Mouse (Mus musculus): ENCODE results near the gene Gdap1l1. TPM values are rescaled to one million over a fixed set of nuclear protein-coding genes. Genes with fewer than 3 reads are reported as not detected.

The Gdap1l1 gene
- polyA plus RNA-seq, 1 experiment from 2014 or later: 5.0 TPM

DNA sequence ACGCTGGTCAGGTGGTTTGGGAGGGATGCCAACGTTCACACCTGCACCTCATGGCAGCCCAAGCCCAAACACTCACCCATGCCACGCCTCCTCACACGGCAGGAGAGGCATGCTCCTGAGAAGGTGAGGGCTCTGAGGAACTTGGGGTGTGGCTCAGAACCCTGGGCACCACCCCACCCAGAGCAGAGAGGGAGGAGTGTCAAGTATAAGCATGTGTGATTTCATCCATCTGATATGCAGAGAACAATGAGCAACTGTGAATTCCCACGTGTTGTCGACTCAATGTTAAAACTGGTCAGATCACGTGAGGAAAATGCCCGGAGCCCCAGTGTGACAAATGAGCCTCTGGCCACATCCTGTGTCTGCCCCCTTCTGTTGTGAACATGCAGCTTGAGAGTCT, 28.5 kb downstream of the Gdap1l1 start:
- no peak overlapping the region for H3K9ac ChIP-seq (ENCODE audit: low read depth, low read length)
- WGBS: 51% methylated on average over 8 of the region's 8 CpGs
- 0 out of 2 replicates have a peak, but pooled peaks have one; percentile 49 for ATAC-seq
- no peaks in the 10 kb centered on the region for H3K9me3 ChIP-seq (ENCODE audit: control insufficient read depth, low read length)
- no peak overlapping the region for H3K27ac ChIP-seq (ENCODE audit: low read length)
- no peaks in the 10 kb centered on the region for H3K27me3 ChIP-seq (replicated peaks; ENCODE audit: control insufficient read depth, insufficient read depth, low read length)
- no peak overlapping the region for H3K4me3 ChIP-seq (ENCODE audit: low read length)
- H3K4me1 ChIP-seq (ENCODE audit: control insufficient read depth, insufficient read depth, low read length): peaks cover 8% of the 10 kb centered on the region
- peaks cover 6% of the 10 kb centered on the region for H3K36me3 ChIP-seq (ENCODE audit: control insufficient read depth, insufficient read depth, low read length)
- no peak overlapping the region for H3K4me2 ChIP-seq (ENCODE audit: low read depth, low read length)

- H3K27me3 ChIP-seq (replicated peaks; ENCODE audit: control insufficient read depth, insufficient read depth, low read length): no peaks in the 10 kb centered on the region
- WGBS: 91% methylated on average over 6 of the region's 6 CpGs
- no peak overlapping the region for H3K4me2 ChIP-seq (ENCODE audit: low read depth, low read length)
- no peak overlapping the region for H3K27ac ChIP-seq (ENCODE audit: low read length)
- no peak overlapping the region for H3K9ac ChIP-seq (ENCODE audit: low read depth, low read length)
- H3K9me3 ChIP-seq (ENCODE audit: control insufficient read depth, low read length): no peaks in the 10 kb centered on the region
- no peak for ATAC-seq
- H3K36me3 ChIP-seq (ENCODE audit: control insufficient read depth, insufficient read depth, low read length): peaks cover 6% of the 10 kb centered on the region
- peaks cover 9% of the 10 kb centered on the region for H3K4me1 ChIP-seq (ENCODE audit: control insufficient read depth, insufficient read depth, low read length)
- H3K4me3 ChIP-seq (ENCODE audit: low read length): no peak overlapping the region
These were observed 29.3 kb downstream of the Gdap1l1 start for GRCm38 (mm10) chr2:163467585-163467984.

- ATAC-seq: no peak
- Histone ChIP-seq H3K9ac (ENCODE audit: low read depth, low read length) (no peak overlapping the region), H3K4me1 (ENCODE audit: control insufficient read depth, insufficient read depth, low read length) (peaks cover 9% of the 10 kb centered on the region), H3K4me2 (ENCODE audit: low read depth, low read length) (no peak overlapping the region), H3K27me3 (replicated peaks; ENCODE audit: control insufficient read depth, insufficient read depth, low read length) (no peaks in the 10 kb centered on the region), H3K4me3 (ENCODE audit: low read length) (no peak overlapping the region), H3K27ac (ENCODE audit: low read length) (no peak overlapping the region), H3K9me3 (ENCODE audit: control insufficient read depth, low read length) (no peaks in the 10 kb centered on the region), H3K36me3 (ENCODE audit: control insufficient read depth, insufficient read depth, low read length) (peaks cover 6% of the 10 kb centered on the region)
- WGBS: 81% methylated on average over 6 of the region's 6 CpGs
These were observed 30.6 kb downstream of the Gdap1l1 start for GRCm38 (mm10) chr2:163468866-163469265.

DNA sequence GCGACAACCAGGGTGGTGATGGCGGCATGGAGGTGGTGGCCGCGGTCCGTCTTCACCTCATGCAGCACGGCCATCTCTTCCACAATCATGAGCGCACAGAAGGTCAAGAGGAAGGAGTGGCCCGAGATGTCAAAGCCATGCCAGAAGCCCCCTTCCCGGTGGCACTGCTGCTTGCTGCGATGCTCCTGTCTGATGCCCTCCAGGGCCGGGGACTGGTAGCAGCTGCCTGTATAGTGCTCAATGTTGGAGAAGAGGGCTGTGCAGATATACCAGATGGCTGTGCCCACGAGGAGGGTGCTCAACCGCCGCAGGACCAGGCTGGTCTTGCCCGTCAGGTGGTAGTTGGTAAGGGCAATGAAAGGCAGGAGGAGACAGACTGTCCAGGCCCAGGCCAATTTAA, 31.4 kb downstream of the Gdap1l1 start:
- Histone ChIP-seq H3K4me2 (ENCODE audit: low read depth, low read length) (no peak overlapping the region), H3K36me3 (ENCODE audit: control insufficient read depth, insufficient read depth, low read length) (peaks cover 6% of the 10 kb centered on the region), H3K27ac (ENCODE audit: low read length) (no peak overlapping the region), H3K4me3 (ENCODE audit: low read length) (no peak overlapping the region), H3K9me3 (ENCODE audit: control insufficient read depth, low read length) (no peaks in the 10 kb centered on the region), H3K9ac (ENCODE audit: low read depth, low read length) (no peak overlapping the region), H3K27me3 (replicated peaks; ENCODE audit: control insufficient read depth, insufficient read depth, low read length) (no peaks in the 10 kb centered on the region), H3K4me1 (ENCODE audit: control insufficient read depth, insufficient read depth, low read length) (peaks cover 9% of the 10 kb centered on the region)
- WGBS: 95% methylated on average over 15 of the region's 15 CpGs
- ATAC-seq: no peak

DNA sequence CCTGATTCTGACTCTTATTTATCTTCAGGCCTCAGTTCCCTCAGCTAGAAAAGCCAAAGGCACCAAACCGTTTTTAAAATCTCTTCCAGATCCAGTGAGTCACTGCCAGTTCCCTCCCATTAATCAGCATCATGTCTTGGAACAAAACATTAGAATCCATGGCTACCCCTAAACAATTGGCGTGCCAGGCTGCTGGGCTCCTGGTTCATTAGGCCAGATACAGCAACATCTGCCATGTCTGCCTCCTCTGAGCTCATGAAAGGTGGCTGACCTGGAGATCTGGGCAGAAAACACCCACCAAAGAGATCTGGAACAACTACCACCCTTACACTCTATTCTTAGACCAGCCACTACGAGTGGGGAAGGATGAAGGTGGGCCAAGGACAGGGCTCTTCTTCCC, 32.9 kb downstream of the Gdap1l1 start:
- Histone ChIP-seq H3K36me3 (ENCODE audit: control insufficient read depth, insufficient read depth, low read length) (peaks cover 6% of the 10 kb centered on the region), H3K9ac (ENCODE audit: low read depth, low read length) (peak overlapping the region; percentile 91), H3K27me3 (replicated peaks; ENCODE audit: control insufficient read depth, insufficient read depth, low read length) (no peaks in the 10 kb centered on the region), H3K4me1 (ENCODE audit: control insufficient read depth, insufficient read depth, low read length) (peaks cover 9% of the 10 kb centered on the region), H3K27ac (ENCODE audit: low read length) (no peak overlapping the region), H3K4me2 (ENCODE audit: low read depth, low read length) (peak overlapping the region; percentile 89; the same call in 1 of the 2 replicates), H3K9me3 (ENCODE audit: control insufficient read depth, low read length) (no peaks in the 10 kb centered on the region), H3K4me3 (ENCODE audit: low read length) (no peak overlapping the region)
- 76% methylated on average over 3 of the region's 3 CpGs for WGBS
- no peak for ATAC-seq

DNA sequence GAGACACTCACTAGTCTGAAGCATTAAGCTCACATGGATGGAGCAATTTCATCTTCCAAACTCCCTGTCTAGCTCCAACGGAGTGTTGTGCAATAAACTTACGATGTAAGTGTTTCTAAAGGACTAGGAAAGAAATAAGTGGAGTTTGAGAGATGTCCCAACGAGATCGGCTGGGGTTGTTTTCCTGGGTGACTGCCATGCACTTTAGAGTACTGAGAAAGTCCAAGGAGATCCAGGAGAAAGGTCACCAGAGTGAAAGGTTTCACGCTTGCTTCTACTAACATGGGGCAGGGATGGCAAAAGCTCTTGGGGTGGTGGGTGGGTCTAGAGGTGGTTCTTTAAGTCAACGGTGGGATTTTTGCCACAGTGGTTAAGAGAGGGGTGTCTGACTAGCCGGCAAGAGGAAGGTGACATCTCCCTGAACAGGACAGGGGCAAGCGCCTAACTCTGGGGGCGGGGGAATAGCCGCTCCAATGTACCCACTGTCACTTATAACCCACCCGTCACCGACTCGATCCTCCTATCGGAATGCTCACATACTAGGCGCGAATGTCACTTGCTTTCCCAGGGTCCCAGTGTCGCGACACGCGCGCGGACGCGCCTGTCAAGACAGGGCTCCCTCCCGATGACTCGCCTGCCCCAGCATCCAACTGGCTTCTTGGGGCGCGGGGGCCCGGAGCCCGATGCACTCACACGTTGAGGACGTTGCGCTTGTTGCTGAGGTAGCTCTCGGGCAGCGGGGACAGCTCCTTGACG, 33.6 kb downstream of the Gdap1l1 start:
- Histone ChIP-seq H3K4me1 (ENCODE audit: control insufficient read depth, insufficient read depth, low read length) (peaks cover 9% of the 10 kb centered on the region), H3K36me3 (ENCODE audit: control insufficient read depth, insufficient read depth, low read length) (peaks cover 6% of the 10 kb centered on the region), H3K4me3 (ENCODE audit: low read length) (peak overlapping the region; percentile 93), H3K4me2 (ENCODE audit: low read depth, low read length) (peak overlapping the region; percentile 89), H3K27ac (ENCODE audit: low read length) (peak overlapping the region; percentile 65), H3K27me3 (replicated peaks; ENCODE audit: control insufficient read depth, insufficient read depth, low read length) (no peaks in the 10 kb centered on the region), H3K9me3 (ENCODE audit: control insufficient read depth, low read length) (no peaks in the 10 kb centered on the region), H3K9ac (ENCODE audit: low read depth, low read length) (peak overlapping the region; percentile 91)
- 3% methylated on average over 36 of the region's 36 CpGs for WGBS
- ATAC-seq: peak; percentile 81

- Histone ChIP-seq H3K27me3 (replicated peaks; ENCODE audit: control insufficient read depth, insufficient read depth, low read length) (no peaks in the 10 kb centered on the region), H3K4me3 (ENCODE audit: low read length) (peak within 1 kb of the TSS; percentile 93), H3K4me2 (ENCODE audit: low read depth, low read length) (peak within 1 kb of the TSS; percentile 89), H3K27ac (ENCODE audit: low read length) (peak within 1 kb of the TSS; percentile 65), H3K9me3 (ENCODE audit: control insufficient read depth, low read length) (no peaks in the 10 kb centered on the region), H3K4me1 (ENCODE audit: control insufficient read depth, insufficient read depth, low read length) (peaks cover 9% of the 10 kb centered on the region), H3K9ac (ENCODE audit: low read depth, low read length) (peak within 1 kb of the TSS; percentile 91), H3K36me3 (ENCODE audit: control insufficient read depth, insufficient read depth, low read length) (peaks cover 6% of the 10 kb centered on the region)
- peak; percentile 95 for ATAC-seq
- WGBS: 0% methylated on average over 30 of the region's 30 CpGs
These were observed 34.2 kb downstream of the Gdap1l1 start, which contains the start of gene Fitm2 for GRCm38 (mm10) chr2:163472466-163472851. TSS of gene Fitm2 (minus strand) at chr2:163472629.

GRCm38 (mm10) chr2:163480191-163480825, 42.0 kb downstream of the Gdap1l1 start:
- peak; percentile 16; the same call in 1 of the 2 replicates for ATAC-seq
- H3K27me3 ChIP-seq (replicated peaks; ENCODE audit: control insufficient read depth, insufficient read depth, low read length): no peaks in the 10 kb centered on the region; the same call in none of the 2 replicates
- peaks cover 7% of the 10 kb centered on the region for H3K4me1 ChIP-seq (ENCODE audit: control insufficient read depth, insufficient read depth, low read length)
- H3K9ac ChIP-seq (ENCODE audit: low read depth, low read length): no peak overlapping the region
- 58% methylated on average over 18 of the region's 18 CpGs for WGBS
- H3K9me3 ChIP-seq (ENCODE audit: control insufficient read depth, low read length): no peaks in the 10 kb centered on the region
- no peak overlapping the region for H3K4me2 ChIP-seq (ENCODE audit: low read depth, low read length)
- H3K27ac ChIP-seq (ENCODE audit: low read length): no peak overlapping the region
- no peak overlapping the region for H3K4me3 ChIP-seq (ENCODE audit: low read length)
- H3K36me3 ChIP-seq (ENCODE audit: control insufficient read depth, insufficient read depth, low read length): no peaks in the 10 kb centered on the region

- no peaks in the 10 kb centered on the region for H3K36me3 ChIP-seq (ENCODE audit: control insufficient read depth, insufficient read depth, low read length)
- H3K4me1 ChIP-seq (ENCODE audit: control insufficient read depth, insufficient read depth, low read length): peaks cover 7% of the 10 kb centered on the region
- peak overlapping the region; percentile 54 for H3K4me2 ChIP-seq (ENCODE audit: low read depth, low read length)
- ATAC-seq: peak; percentile 78
- H3K27me3 ChIP-seq (replicated peaks; ENCODE audit: control insufficient read depth, insufficient read depth, low read length): no peaks in the 10 kb centered on the region; the same call in none of the 2 replicates
- peak overlapping the region; percentile 27 for H3K4me3 ChIP-seq (ENCODE audit: low read length)
- peak overlapping the region; percentile 25 for H3K9ac ChIP-seq (ENCODE audit: low read depth, low read length)
- H3K9me3 ChIP-seq (ENCODE audit: control insufficient read depth, low read length): no peaks in the 10 kb centered on the region
- no peak overlapping the region for H3K27ac ChIP-seq (ENCODE audit: low read length)
- 2% methylated on average over 21 of the region's 21 CpGs for WGBS
These were observed 43.3 kb downstream of the Gdap1l1 start for GRCm38 (mm10) chr2:163481539-163482029.
